Mouse (Mus musculus) ZHBTc4 (cell line): ENCODE data around the gene Olfr934.

ENCODE experiments used
- DNase-seq: peaks from one replicate; pipeline ENCODE4 v3.0.0-alpha.2; 2011; ENCODE audit warnings: low read depth, low spot score

Olfr934 gene

GRCm38 (mm10) chr9:38988215-38988614 is at the start of gene Olfr934:
Olfr934 (minus strand) TSS chr9:38988315.
- DNase-seq: no peak

- DNase-seq: no peak
Measured at GRCm38 (mm10) chr9:39023277-39023676, 35.2 kb upstream of the Olfr934 start, which contains the start of gene Olfr146. Olfr146 (minus strand) TSS chr9:39023377.

GRCm38 (mm10) chr9:38999583-38999982 is 11.5 kb upstream of the Olfr934 start, which contains the start of gene Olfr935:
Olfr935 (minus strand) TSS chr9:38999683.
- no peak for DNase-seq

GRCm38 (mm10) chr9:38972013-38972412 is 16.1 kb downstream of the Olfr934 start, which contains the start of gene Olfr933:
Olfr933 (plus strand) TSS chr9:38972313.
- DNase-seq: no peak

- peak; percentile 48 for DNase-seq
Measured at GRCm38 (mm10) chr9:38954124-38954416, 34.0 kb downstream of the Olfr934 start.

- no peak for DNase-seq
Measured at GRCm38 (mm10) chr9:38953401-38954123, 34.6 kb downstream of the Olfr934 start.
